Mouse (Mus musculus) midbrain, embryonic 11.5 days (tissue): Measurements from ENCODE around the gene Kiz. TPM values are rescaled to one million over a fixed set of nuclear protein-coding genes. Genes with fewer than 3 reads are reported as not detected.

Experiments used
- ATAC-seq: fragments of 200-750 bp; cut with Nextera tagmentation; 2 replicates; pipeline ENCODE4 v1.8.0; 2017; ENCODE audit warnings: moderate TSS enrichment, moderate library complexity; ENCODE audit not compliant: low FRiP score
- DNase-seq: peaks from one replicate; pipeline ENCODE4 v3.0.0; 2015; ENCODE audit warnings: low spot score; ENCODE audit errors: missing footprints
- H3K27ac ChIP-seq: fragments of 300-500 bp; sonication (generic); 2 replicates; pipeline ENCODE4 v1.5.1; 2014; ENCODE audit warnings: low read depth, low read length
- H3K27me3 ChIP-seq: fragments of 300-500 bp; sonication (generic); 2 replicates; pipeline ENCODE4 v1.6.1; 2014; ENCODE audit warnings: mild to moderate bottlenecking, low read length, moderate library complexity, mixed read lengths; ENCODE audit not compliant: control insufficient read depth, insufficient read depth
- H3K36me3 ChIP-seq: fragments of 300-500 bp; sonication (generic); 2 replicates; pipeline ENCODE4 v1.6.1; 2014; ENCODE audit warnings: mild to moderate bottlenecking, low read length, moderate library complexity, mixed read lengths; ENCODE audit not compliant: control insufficient read depth, insufficient read depth
- H3K4me1 ChIP-seq: fragments of 300-500 bp; sonication (generic); 2 replicates; pipeline ENCODE4 v1.6.1; 2014; ENCODE audit warnings: low read length; ENCODE audit not compliant: control insufficient read depth, insufficient read depth
- H3K4me2 ChIP-seq: fragments of 300-500 bp; sonication (generic); 2 replicates; pipeline ENCODE4 v1.6.1; 2014; ENCODE audit warnings: mild to moderate bottlenecking, moderate library complexity
- H3K4me3 ChIP-seq: fragments of 300-500 bp; sonication (generic); 2 replicates; pipeline ENCODE4 v1.5.1; 2014; ENCODE audit warnings: low read depth, low read length
- H3K9ac ChIP-seq: fragments of 300-500 bp; sonication (generic); 2 replicates; pipeline ENCODE4 v1.6.1; 2014; ENCODE audit warnings: low read length
- H3K9me3 ChIP-seq: fragments of 300-500 bp; sonication (generic); 2 replicates; pipeline ENCODE4 v1.6.1; 2016; ENCODE audit warnings: low read length; ENCODE audit not compliant: control insufficient read depth
- WGBS: fragments of 180-500 bp; shearing (Covaris S2); extraction: QIAGEN DNeasy Blood & Tissue Kit; methylation state at CpG from one replicate; pipeline ENCODE4 v1.1.7; 2014; 5-methylcytosine and 5-hydroxymethylcytosine counted together
- polyA plus RNA-seq: library from polyadenylated mRNA; unstranded; fragments of >200 nt; fragmentation: Nextera tagmentation; extraction: Ambion mirVana; gene quantifications from 2 replicates; pipeline ENCODE4 v1.2.1, GENCODE M21; 2014

The Kiz gene
- polyA plus RNA-seq, 1 experiment from 2014 or later, result 37.4 TPM

DNA sequence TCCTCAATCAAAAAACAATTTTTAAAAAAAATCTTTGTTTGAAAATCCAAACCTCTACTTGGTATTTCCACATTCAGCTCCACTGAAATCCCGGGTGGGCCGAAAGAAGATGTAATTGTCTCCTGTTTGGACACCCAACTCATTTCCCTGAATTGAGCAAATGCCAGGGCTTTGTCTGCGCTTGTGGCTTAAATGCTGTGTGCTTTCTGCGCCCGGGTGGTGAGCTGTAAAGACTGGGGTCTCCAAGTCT is 21.7 kb upstream of the Kiz start:
- DNase-seq (no peak), ATAC-seq (no peak)
- H3K27me3 ChIP-seq, result peaks cover 73% of the 10 kb centered on the region
- 0% methylated on average over 5 of the region's 5 CpGs for WGBS
- no peaks in the 10 kb centered on the region for H3K36me3 ChIP-seq
- H3K9me3 ChIP-seq, result no peaks in the 10 kb centered on the region
- H3K4me2 ChIP-seq, result peak overlapping the region; percentile 37
- peak overlapping the region; percentile 58; the same call in 1 of the 2 replicates for H3K9ac ChIP-seq
- H3K27ac ChIP-seq, result peak overlapping the region; percentile 85
- peaks cover 11% of the 10 kb centered on the region for H3K4me1 ChIP-seq
- H3K4me3 ChIP-seq, result peak overlapping the region; percentile 28

- H3K9me3 ChIP-seq, result no peaks in the 10 kb centered on the region
- peak; percentile 77 for ATAC-seq
- peaks cover 75% of the 10 kb centered on the region for H3K27me3 ChIP-seq
- H3K9ac ChIP-seq, result peak overlapping the region; percentile 58
- H3K36me3 ChIP-seq, result no peaks in the 10 kb centered on the region
- peak; percentile 98 for DNase-seq
- WGBS, result under 1% methylated on average over 63 of the region's 63 CpGs
- H3K4me1 ChIP-seq, result peaks cover 11% of the 10 kb centered on the region
- peak overlapping the region; percentile 28 for H3K4me3 ChIP-seq
- H3K27ac ChIP-seq, result peak overlapping the region; percentile 85
- H3K4me2 ChIP-seq, result peak overlapping the region; percentile 37
Observed at GRCm38 (mm10) chr2:146834314-146835201, 21.1 kb upstream of the Kiz start.

DNA sequence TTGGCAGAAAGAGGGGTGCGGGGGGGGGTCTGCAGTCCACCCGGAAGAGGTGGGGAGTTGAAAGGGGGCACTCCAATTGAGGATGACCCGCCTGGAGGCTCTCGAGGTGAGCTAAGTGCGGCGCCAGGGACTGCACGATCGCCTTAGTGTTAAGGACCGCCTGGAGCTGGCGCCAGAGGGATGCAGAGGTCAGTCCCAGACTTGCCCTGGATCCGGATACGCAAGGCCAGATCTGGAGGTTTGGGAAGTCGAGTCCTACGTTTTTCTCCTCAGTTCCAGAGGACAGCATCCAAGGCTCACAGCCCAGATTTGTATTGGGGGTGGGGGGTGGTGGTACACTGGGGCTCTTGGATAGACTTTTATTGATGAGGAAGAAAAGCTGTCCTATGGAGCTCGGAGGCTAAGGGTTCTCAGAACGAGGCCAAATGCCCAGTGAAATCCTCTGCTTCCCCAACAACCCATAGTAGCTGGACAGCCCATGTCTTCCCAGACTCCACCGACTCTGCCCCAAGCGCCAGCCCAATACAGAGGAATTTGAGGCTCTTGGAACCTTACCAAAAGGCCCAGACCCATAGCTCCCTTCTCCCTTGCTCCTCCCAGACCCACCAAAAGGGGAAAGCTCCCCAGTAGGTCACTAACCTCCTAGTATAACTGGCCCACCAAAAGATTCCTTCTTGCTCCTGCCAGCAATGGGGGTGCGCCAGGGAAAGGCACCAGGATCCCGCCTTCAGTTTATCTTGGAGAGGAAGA is 20.2 kb upstream of the Kiz start:
- no peaks in the 10 kb centered on the region for H3K36me3 ChIP-seq
- peak overlapping the region; percentile 28 for H3K4me3 ChIP-seq
- ATAC-seq (peak; percentile 39), DNase-seq (peak; percentile 96)
- under 1% methylated on average over 20 of the region's 20 CpGs for WGBS
- no peaks in the 10 kb centered on the region for H3K9me3 ChIP-seq
- peak overlapping the region; percentile 85 for H3K27ac ChIP-seq
- H3K9ac ChIP-seq, result peak overlapping the region; percentile 58
- H3K27me3 ChIP-seq, result peaks cover 75% of the 10 kb centered on the region
- H3K4me1 ChIP-seq, result peaks cover 11% of the 10 kb centered on the region
- peak overlapping the region; percentile 37 for H3K4me2 ChIP-seq

DNA sequence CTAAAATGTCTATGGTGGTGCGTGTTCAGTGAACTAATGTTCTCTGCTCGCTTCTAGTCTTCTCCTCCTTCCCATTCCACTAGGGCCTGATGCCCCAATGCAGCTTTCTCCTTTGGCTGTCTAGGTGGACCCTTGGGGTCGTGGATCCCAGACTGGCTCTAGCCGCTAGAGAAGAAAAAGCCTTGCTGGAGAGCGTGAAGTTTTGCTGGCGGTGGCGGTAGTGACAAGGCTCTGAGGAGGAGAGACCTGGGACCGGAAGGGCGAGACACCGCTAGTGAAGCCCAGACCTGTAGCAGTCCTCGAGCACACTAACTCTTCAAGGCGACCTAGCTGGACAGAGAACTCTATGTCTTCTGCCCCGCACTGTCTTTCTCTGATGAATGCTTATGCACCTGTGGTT is 19.4 kb upstream of the Kiz start:
- peaks cover 79% of the 10 kb centered on the region for H3K27me3 ChIP-seq
- no peaks in the 10 kb centered on the region for H3K9me3 ChIP-seq
- H3K4me3 ChIP-seq, result peak overlapping the region; percentile 11; the same call in 1 of the 2 replicates
- H3K4me1 ChIP-seq, result peaks cover 11% of the 10 kb centered on the region
- ATAC-seq (no peak), DNase-seq (peak; percentile 96)
- H3K4me2 ChIP-seq, result peak overlapping the region; percentile 35
- peak overlapping the region; percentile 10; the same call in 1 of the 2 replicates for H3K9ac ChIP-seq
- no peak overlapping the region; the same call in 1 of the 2 replicates for H3K27ac ChIP-seq
- WGBS, result 2% methylated on average over 13 of the region's 13 CpGs
- H3K36me3 ChIP-seq, result no peaks in the 10 kb centered on the region

DNA sequence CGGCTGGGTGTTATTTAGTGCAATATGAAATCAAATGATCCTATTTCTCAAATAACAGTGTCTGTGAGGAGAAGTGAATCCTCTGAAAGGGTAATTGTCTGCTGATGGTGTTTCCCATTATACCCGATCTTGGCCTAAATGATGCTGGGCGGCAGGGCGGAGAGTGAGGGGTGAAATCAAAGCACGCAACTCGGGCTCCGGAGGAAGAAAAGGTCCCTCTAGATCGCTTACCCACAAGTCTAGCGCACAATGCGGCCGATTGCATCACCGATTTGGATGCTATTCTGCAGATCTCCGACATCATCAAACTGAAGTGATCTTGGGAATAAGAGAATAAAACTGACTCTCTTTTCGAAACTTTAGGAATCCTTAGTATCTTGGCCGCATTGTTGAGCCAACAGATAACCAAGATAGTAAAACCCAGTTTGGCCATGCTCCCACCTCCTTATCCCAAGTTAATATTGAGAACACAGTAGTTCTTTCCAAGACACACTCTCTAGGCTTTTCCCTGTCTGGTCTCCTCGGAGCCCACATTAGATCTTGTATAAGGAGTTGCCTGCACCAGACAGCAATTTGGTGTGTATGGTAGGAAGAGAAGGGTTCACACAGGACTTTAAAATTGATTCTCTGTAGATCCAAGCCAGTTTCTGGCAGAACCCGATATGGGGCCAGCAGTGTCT is 18.7 kb upstream of the Kiz start:
- no peaks in the 10 kb centered on the region for H3K9me3 ChIP-seq
- peak overlapping the region; percentile 35; the same call in 1 of the 2 replicates for H3K4me2 ChIP-seq
- no peak overlapping the region for H3K4me3 ChIP-seq
- 2% methylated on average over 17 of the region's 17 CpGs for WGBS
- peaks cover 11% of the 10 kb centered on the region for H3K4me1 ChIP-seq
- H3K9ac ChIP-seq, result peak overlapping the region; percentile 9; the same call in 1 of the 2 replicates
- DNase-seq (peak; percentile 96), ATAC-seq (no peak)
- no peaks in the 10 kb centered on the region for H3K36me3 ChIP-seq
- H3K27me3 ChIP-seq, result peaks cover 83% of the 10 kb centered on the region
- no peak overlapping the region for H3K27ac ChIP-seq

DNA sequence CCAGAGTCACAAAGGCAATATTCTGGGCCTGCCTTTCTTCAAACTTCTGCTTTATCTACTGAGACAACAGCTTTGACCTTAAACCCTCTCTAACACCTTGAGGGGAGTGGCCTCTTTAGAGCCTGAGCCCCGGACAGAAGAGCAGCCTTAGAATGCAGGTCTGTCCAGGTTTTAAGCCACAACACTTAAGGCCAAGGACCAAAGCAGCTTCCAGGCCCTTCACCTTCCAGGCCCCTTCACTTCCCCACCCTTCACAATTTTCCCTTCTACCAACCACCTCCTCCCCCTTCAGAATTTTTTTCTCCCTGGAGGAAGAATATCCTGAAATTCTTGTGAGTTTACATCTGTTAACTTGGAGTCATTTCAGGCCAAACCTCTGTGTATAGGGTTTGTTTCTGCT is 18.0 kb upstream of the Kiz start:
- peak; percentile 94 for DNase-seq
- H3K36me3 ChIP-seq, result no peaks in the 10 kb centered on the region
- peaks cover 11% of the 10 kb centered on the region for H3K4me1 ChIP-seq
- H3K9ac ChIP-seq, result no peak overlapping the region
- peaks cover 82% of the 10 kb centered on the region for H3K27me3 ChIP-seq
- H3K4me2 ChIP-seq, result peak overlapping the region; percentile 3; the same call in 1 of the 2 replicates
- no peak for ATAC-seq
- WGBS, result 5% methylated on average over 1 of the region's 1 CpGs
- H3K27ac ChIP-seq, result no peak overlapping the region
- H3K9me3 ChIP-seq, result no peaks in the 10 kb centered on the region
- H3K4me3 ChIP-seq, result no peak overlapping the region

DNA sequence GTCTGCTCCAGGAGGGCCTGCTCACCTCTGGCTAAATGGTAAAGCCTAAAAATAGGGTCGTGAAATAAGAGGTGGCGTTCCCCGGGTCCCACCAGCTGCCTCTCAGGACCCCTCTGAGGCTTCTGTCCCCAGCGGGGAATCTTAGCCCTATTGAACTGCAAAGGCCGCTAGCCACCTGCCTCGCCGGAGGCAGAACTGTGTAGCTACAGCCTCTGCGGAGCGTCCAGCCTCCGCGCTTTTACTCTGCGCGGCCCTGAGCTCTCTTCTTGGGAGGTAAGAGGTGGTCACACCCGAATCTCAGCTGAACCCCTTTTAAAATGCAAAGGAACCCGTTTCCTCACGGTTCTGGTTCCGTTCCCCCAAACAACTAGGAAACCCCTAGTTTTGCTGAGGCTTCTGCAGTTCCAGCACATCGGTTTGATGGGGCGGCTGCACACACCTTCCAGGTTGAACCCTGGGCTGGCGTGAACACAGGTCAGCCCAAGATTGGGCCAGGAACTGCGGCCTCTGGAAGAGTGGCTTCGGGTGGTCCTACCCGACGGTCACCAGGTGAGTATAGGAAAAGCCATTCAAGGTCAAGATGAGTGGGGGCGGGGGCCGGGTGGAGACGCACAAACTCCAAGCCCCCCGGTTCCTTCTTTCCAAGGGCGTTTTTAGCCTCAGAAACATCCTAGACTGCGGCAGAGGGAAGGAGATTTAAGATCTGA is 16.9 kb upstream of the Kiz start:
- Histone ChIP-seq H3K27ac (peak overlapping the region; percentile 17), H3K4me1 (peaks cover 11% of the 10 kb centered on the region), H3K4me3 (peak overlapping the region; percentile 26; the same call in 1 of the 2 replicates), H3K27me3 (peaks cover 82% of the 10 kb centered on the region), H3K4me2 (peak overlapping the region; percentile 36), H3K9ac (peak overlapping the region; percentile 33), H3K9me3 (no peaks in the 10 kb centered on the region), H3K36me3 (no peaks in the 10 kb centered on the region)
- ATAC-seq (no peak), DNase-seq (peak; percentile 95)
- WGBS, result 1% methylated on average over 30 of the region's 30 CpGs

GRCm38 (mm10) chr2:146839303-146840030 is 16.2 kb upstream of the Kiz start:
- peak; percentile 25; the same call in 1 of the 2 replicates for ATAC-seq
- Histone ChIP-seq H3K27me3 (peaks cover 82% of the 10 kb centered on the region), H3K27ac (peak overlapping the region; percentile 17; the same call in 1 of the 2 replicates), H3K4me2 (peak overlapping the region; percentile 36), H3K9me3 (no peaks in the 10 kb centered on the region), H3K36me3 (no peaks in the 10 kb centered on the region), H3K4me3 (peak overlapping the region; percentile 26; the same call in 1 of the 2 replicates), H3K4me1 (peaks cover 10% of the 10 kb centered on the region), H3K9ac (peak overlapping the region; percentile 33; the same call in 1 of the 2 replicates)
- DNase-seq, result peak; percentile 96
- 2% methylated on average over 36 of the region's 36 CpGs for WGBS
